Mouse (Mus musculus) left cerebral cortex, adult 9 months (tissue): Measurements from ENCODE around the gene Sec1.
A peak's percentile ranks its signal among the peaks of the same experiment; 100 is the strongest.

Source experiments
- DNase-seq, 2 experiments: peaks; one replicate each; pipeline ENCODE4 v3.0.0; 2022; ENCODE audit warnings: low spot score in 2 of 2

Sec1 gene

DNA sequence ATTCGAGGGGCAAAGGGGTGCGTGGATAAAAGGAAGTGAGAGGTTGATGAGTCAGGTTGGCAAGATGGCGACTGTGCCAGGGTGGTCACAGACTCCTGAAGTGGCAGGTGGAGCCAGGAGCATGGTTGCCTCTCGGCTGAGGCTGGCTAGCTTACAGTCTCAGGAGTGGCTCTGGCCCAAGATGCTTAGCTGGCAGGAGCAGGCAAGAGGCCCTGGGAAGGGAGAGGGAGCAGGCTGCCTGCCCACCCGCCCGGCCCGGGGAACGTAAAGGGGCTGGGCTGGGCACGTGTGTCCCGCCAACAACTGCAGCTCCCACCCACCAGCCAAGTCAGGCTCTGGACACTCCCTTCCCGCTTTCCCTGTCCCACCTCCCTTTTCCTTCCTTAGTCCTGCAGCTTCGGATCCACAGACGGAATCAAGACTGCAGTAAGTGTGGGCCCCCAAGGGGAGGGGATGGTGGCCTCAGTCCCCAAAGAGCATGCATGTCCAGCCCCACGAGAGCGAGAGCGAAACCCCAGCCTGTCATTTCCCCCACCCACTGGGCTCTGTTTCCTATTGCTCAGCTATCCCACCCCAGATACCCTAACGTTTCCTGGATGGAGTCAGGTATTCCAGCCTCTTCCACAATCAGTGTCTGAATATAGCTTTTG, 52.7 kb downstream of the Sec1 start:
- no peak for DNase-seq

DNA sequence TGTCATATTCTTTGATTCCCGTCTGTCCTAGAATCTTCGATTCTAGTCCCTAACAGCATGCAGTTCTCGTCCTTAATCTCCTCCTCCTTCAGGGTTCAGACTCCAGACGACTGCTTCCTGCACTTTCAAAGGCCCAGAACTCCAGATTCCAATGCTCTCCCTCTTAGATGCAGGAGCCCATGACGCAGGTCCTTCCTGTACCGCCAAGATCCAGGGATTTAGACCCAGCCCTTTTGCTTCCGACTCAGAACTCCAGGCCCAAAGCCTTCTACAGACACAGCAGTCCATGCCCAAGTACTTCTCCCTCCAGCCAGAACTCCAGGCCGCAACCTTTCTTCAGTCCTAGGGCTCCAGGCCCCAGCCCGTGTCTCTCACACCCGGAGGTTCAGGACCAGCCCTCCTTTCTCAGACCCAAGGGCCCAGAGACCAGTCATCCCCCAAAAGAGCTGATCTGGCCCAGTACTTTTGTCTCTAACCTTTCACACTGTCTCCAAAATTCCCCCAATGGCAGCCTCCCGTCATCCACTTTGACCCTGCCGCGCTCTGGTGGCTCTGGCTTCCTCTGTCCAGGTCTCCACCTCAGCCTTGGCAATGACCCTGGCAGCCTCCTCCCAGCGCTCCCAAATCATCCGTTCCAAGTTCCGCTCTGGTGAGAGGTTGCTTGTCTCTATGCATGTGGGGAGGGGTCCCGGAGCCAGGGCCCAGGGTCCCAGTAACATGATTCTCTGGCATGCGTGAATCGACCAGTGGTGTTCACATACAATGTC, 53.8 kb downstream of the Sec1 start:
- no peak for DNase-seq

GRCm38 (mm10) chr7:45639561-45640027, 54.6 kb downstream of the Sec1 start, which contains the start of gene Mamstr:
Mamstr (plus strand) TSS chr7:45639977.
- no peak for DNase-seq

- peak; percentile 94 to 97 for DNase-seq
Measured at GRCm38 (mm10) chr7:45638623-45639401, 55.4 kb downstream of the Sec1 start.

DNA sequence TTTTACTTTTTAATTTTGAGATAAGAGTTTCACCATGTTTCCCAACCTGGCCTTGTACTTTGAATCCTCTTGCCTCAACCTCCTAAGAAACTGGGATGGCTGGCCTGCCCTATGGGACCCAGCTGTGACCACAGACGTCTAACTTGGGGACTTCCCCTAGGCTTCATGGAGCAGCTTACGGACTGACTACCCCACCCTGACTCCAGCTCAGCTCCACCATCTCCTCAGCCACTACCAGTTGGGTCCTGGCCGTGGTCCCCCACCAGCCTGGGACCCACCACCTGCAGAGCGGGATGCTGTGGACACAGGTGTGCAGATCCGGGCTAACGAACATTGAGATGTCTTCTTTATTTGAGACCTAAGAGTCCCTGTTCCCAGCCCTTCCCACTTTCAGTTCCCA, 56.5 kb downstream of the Sec1 start:
- no peak for DNase-seq

DNA sequence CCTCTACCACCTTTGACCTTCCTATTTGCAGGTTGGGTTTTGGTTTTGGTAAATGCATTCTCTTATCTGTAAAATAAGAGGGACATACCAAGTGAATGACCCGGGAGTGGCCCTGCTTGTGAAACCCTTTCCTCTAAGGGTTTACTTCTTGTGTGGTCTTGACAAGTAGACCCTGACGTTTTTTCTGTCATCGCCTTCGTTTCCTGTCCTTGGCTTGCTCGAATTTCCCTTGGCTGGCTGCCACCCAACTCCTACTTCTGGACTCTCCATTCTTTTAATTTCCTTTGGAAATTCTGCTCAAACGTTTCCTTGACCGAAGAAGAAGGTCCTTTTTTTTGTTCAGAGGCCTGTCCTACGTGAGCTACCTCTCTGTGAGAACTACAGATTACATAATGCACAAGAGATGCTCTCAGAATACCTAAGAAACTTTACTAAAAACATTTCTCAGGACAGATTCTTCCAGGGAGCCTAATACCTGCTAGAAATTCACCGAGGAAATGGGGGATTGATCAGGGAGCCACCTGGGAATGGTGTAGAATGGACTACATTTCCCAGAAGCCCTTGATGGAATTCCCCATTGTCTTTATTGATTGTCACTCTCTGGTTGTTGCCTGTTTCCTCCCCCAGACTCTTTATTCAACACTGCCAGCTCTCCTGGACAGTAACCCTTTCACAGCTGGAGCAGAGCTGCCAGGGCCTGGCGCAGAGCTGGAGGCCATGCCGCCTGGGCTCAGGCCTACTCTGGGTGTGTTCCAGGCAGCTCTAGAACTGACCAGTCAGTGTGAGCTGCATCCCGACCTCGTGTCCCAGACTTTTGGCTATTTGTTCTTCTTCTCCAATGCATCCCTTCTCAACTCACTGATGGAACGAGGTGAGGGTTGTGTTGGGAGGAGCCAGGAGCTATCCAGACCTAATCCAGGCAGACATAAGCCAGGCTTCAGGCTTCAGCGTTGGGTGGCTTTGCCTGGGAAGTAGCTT, 58.2 kb downstream of the Sec1 start:
- DNase-seq: no peak

DNA sequence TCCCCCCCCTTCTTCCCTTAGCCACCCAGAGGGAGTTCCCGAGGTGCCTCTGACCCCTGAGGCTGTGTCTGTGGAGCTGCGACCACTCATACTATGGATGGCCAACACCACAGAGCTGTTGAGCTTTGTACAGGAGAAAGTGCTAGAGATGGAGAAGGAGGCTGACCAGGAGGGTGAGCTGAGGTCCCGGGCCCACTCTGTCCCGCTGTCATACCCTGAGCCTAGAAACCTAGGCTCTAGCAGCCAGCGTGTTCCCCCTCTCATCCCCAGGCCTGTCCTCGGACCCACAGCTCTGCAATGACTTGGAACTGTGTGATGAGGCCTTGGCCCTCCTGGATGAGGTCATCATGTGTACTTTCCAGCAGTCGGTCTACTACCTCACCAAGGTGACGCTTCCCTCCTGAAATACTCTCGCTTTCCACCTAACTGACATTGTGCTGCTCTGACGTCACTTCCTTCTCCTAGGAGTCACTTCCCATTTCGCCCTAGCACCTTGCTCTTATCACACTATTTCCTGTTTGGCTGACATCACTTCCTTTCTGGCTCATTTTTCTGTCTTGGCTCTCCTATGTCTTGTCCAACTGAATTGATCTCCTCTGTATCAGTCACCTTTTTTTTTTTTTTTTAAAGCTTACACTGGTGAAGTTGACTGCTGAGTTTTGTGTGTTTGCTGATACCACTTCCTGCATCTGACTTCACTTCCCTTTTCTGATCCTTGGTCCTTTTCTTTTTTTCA, 59.1 kb downstream of the Sec1 start:
- DNase-seq: no peak

GRCm38 (mm10) chr7:45632499-45632898, 61.7 kb downstream of the Sec1 start:
- no peak for DNase-seq

DNA sequence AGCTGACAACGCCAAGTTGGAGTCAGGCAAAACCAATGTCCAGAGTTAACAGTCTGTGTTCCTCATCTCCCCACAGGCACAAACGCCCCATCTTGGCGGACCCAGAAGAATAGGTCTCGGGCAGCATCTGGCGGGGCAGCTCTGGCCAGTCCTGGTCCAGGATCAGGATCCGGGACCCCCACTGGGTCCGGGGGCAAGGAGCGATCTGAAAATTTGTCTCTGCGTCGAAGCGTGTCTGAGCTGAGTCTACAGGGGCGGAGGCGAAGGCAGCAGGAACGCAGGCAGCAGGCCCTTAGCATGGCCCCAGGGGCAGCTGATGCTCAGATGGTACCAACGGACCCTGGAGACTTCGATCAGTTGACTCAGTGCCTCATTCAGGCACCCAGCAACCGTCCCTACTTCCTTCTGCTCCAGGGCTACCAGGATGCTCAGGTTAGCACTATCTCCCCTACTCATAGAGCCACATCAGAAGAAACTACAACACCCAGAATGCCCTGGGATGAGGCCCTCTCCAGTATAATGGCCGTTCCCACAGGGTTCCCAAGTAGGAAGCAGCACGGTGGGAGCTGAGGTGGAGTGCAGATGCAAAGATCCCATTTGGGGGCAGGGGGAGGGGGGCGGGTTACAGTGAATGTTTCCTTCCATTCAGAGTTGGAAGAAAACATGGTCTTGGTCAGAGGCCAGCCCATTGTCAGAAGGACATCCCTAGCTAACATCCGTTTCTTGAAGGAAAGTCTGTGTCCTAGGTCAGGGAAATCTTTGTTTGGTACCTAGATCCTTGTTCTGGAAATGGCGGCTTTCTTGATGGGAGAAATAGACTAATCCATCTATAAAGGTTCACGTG, 63.9 kb downstream of the Sec1 start:
- DNase-seq: no peak

DNA sequence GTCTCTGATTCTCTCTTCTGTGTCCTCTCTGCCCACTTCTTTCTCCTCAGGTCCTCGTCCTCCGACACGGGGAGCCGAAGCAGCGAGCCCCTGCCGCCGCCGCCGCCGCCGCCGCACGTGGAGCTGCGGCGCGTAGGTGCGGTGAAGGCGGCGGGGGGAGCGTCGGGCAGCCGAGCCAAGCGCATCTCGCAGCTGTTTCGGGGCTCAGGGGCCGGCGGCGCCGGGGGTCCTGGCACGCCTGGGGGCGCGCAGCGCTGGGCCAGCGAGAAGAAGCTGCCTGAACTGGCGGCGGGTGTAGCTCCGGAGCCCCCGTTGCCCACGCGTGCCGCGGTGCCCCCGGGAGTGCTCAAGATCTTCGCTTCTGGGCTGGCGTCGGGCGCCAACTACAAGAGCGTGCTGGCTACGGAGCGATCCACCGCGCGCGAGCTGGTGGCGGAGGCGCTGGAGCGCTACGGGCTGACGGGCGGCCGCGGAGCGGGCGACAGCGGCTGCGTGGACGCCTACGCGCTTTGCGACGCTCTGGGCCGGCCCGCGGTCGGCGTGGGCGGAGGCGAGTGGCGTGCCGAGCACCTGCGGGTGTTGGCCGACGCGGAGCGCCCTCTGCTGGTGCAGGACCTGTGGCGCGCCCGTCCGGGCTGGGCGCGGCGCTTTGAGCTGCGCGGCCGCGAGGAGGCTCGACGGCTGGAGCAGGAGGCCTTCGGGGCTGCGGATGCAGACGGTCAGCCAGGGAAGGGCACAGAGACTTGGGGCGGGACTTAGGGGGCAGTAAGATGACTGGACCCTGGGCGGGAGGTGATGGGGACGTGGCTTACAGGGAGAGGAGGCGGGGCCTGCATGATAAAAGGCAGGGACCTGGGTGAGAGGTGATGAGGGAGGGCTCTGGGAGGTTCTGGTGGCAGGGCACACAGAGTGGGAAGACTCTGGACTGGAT, 65.6 kb downstream of the Sec1 start:
- DNase-seq: peak in 1 of 2 experiments; percentile 82
